Mouse (Mus musculus) cerebellum, adult 2 months (tissue): ENCODE measurements at regions not wholly inside any gene's neighbourhood (a gene's known extent, or its start where the extent isn't known, plus 50 kb on each side); places are given as distances from the start of the nearest gene placed in this dataset.
A peak's percentile ranks its signal among the peaks of the same experiment; 100 is the strongest.

Experiments
- DNase-seq, 2 experiments: peaks; one replicate each; pipeline ENCODE4 v3.0.0; 2021
- H3K27ac ChIP-seq: fragments of 200-500 bp; 2 replicates; pipeline ENCODE4 v1.5.1; 2012; ENCODE audit warnings: low read length, control low read depth, inconsistent platforms; ENCODE audit not compliant: insufficient read depth
- H3K27me3 ChIP-seq: fragments of 200-500 bp; 2 replicates; pipeline ENCODE4 v1.6.1; 2012; ENCODE audit warnings: inconsistent platforms, mild to moderate bottlenecking, low read length, moderate library complexity; ENCODE audit not compliant: control insufficient read depth, insufficient read depth
- H3K4me1 ChIP-seq: fragments of 200-500 bp; 2 replicates; pipeline ENCODE4 v1.6.1; 2011; ENCODE audit warnings: low read length; ENCODE audit not compliant: control insufficient read depth, insufficient read depth
- H3K4me3 ChIP-seq: fragments of 200-500 bp; replicated peaks from 2 replicates; pipeline ENCODE3; 2011; ENCODE audit warnings: mild to moderate bottlenecking, low read depth, low read length, control low read depth; ENCODE audit not compliant: insufficient read depth
- CTCF ChIP-seq: fragments of 200-500 bp; IDR thresholded peaks from 2 replicates; pipeline ENCODE4 v1.5.1; 2011; ENCODE audit warnings: low read depth, mild to moderate bottlenecking, control low read depth, low read length, moderate library complexity, borderline replicate concordance; ENCODE audit not compliant: insufficient read depth
- POLR2A ChIP-seq: fragments of 200-500 bp; IDR thresholded peaks from 2 replicates; pipeline ENCODE4 v1.6.1; 2011; ENCODE audit warnings: low read length, control low read depth, borderline replicate concordance; ENCODE audit not compliant: insufficient read depth
- WGBS: fragments of 180-500 bp; shearing (Covaris S2); methylation state at CpG from one replicate; pipeline ENCODE4 v1.1.7; 2018; 5-methylcytosine and 5-hydroxymethylcytosine counted together

GRCm38 (mm10) chr12:10874589-10875554, 276.0 kb downstream of the Kcns3 start:
- Histone ChIP-seq H3K27ac (no peak overlapping the region), H3K4me3 (no peak overlapping the region)
- no peak for TF ChIP-seq POLR2A
- no peak for TF ChIP-seq CTCF

GRCm38 (mm10) chr12:10873716-10874401, 277.0 kb downstream of the Kcns3 start:
- no peak overlapping the region for H3K4me3 ChIP-seq
- WGBS = 62% methylated on average over 4 of the region's 4 CpGs
- TF ChIP-seq CTCF (no peak), POLR2A (no peak)
- H3K4me1 ChIP-seq = no peaks in the 10 kb centered on the region
- H3K27ac ChIP-seq = no peak overlapping the region
- no peaks in the 10 kb centered on the region for H3K27me3 ChIP-seq
- no peak for DNase-seq

More at GRCm38 (mm10) chr12:10874589-10875554, 276.0 kb downstream of the Kcns3 start:
- no peak for DNase-seq
- H3K27me3 ChIP-seq = no peaks in the 10 kb centered on the region
- WGBS = 55% methylated on average over 9 of the region's 9 CpGs
- H3K4me1 ChIP-seq = no peaks in the 10 kb centered on the region

- H3K27ac ChIP-seq = no peak overlapping the region
- peak; percentile 12 to 17 for DNase-seq
- H3K4me1 ChIP-seq = peaks cover 4% of the 10 kb centered on the region
- H3K27me3 ChIP-seq = no peaks in the 10 kb centered on the region
- TF ChIP-seq POLR2A (no peak), CTCF (no peak)
- WGBS = 39% methylated on average over 15 of the region's 15 CpGs
- H3K4me3 ChIP-seq = no peak overlapping the region
Measured at GRCm38 (mm10) chr12:10867674-10868635, 282.9 kb downstream of the Kcns3 start.

- no peak for TF ChIP-seq POLR2A
- TF ChIP-seq CTCF = no peak
- 20% methylated on average over 3 of the region's 3 CpGs for WGBS
- DNase-seq = peak; percentile 51 to 83
- no peak overlapping the region for H3K27ac ChIP-seq
- H3K4me1 ChIP-seq = peaks cover 4% of the 10 kb centered on the region
- H3K4me3 ChIP-seq = no peak overlapping the region
- no peaks in the 10 kb centered on the region for H3K27me3 ChIP-seq
Measured at GRCm38 (mm10) chr12:10866907-10867538, 283.8 kb downstream of the Kcns3 start.

GRCm38 (mm10) chr12:10865294-10865693, 285.6 kb downstream of the Kcns3 start:
- no peak for DNase-seq
- H3K4me1 ChIP-seq = peaks cover 4% of the 10 kb centered on the region
- H3K27me3 ChIP-seq = no peaks in the 10 kb centered on the region
- TF ChIP-seq POLR2A (no peak), CTCF (no peak)
- H3K4me3 ChIP-seq = no peak overlapping the region
- H3K27ac ChIP-seq = no peak overlapping the region
- 98% methylated on average over 2 of the region's 2 CpGs for WGBS

GRCm38 (mm10) chr12:10820335-10820734, 330.5 kb downstream of the Kcns3 start:
- Histone ChIP-seq H3K27ac (no peak overlapping the region), H3K4me3 (no peak overlapping the region), H3K4me1 (0 out of 2 replicates have a peak, but pooled peaks cover 3% of the 10 kb centered on the region), H3K27me3 (no peaks in the 10 kb centered on the region)
- no peak for DNase-seq
- TF ChIP-seq POLR2A (no peak), CTCF (no peak)
- WGBS = 29% methylated on average over 2 of the region's 2 CpGs
